Mouse (Mus musculus) gastrocnemius, postnatal 4 days (tissue): ENCODE data around the gene Rasgef1c. TPM values are rescaled to one million over a fixed set of nuclear protein-coding genes. Genes with fewer than 3 reads are reported as not detected.
A peak's percentile ranks its signal among the peaks of the same experiment; 100 is the strongest.

Source experiments
- DNase-seq, 2 experiments: peaks; one replicate each; pipeline ENCODE4 v3.0.0; 2021 to 2022; ENCODE audit warnings: low spot score in 2 of 2, mixed read lengths in 2 of 2
- total RNA-seq, 2 experiments: library from RNA; stranded (reverse); gene quantifications; 2 replicates each; pipeline ENCODE4 v1.2.3; 2021

Gene Rasgef1c
- total RNA-seq, 2 experiments from 2014 or later = 2.3 TPM

- DNase-seq = no peak
Measured at GRCm38 (mm10) chr11:49919304-49919703, 17.7 kb downstream of the Rasgef1c start.

DNA sequence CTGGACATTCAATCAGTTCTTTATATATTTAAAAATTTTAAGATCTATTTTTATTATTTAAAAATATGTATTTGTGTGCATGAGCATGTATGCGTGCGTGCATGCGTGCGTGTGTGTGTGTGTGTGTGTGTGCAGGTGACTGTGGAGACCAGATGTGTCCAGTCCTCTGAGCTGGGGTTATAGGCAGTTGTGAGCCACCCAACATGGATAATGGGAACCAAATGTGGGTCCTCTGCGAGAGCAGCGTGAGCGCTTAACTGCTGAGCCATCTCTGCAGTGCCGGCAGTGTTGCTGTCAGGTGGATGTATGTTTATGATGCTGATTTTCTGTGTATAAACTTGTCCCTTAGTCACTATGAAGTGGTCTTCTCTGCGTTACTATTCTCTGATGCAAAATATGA is 21.9 kb downstream of the Rasgef1c start:
- DNase-seq = no peak

GRCm38 (mm10) chr11:49926183-49926582 is 24.5 kb downstream of the Rasgef1c start:
- DNase-seq = no peak

GRCm38 (mm10) chr11:49927169-49927568 is 25.5 kb downstream of the Rasgef1c start:
- no peak for DNase-seq

DNA sequence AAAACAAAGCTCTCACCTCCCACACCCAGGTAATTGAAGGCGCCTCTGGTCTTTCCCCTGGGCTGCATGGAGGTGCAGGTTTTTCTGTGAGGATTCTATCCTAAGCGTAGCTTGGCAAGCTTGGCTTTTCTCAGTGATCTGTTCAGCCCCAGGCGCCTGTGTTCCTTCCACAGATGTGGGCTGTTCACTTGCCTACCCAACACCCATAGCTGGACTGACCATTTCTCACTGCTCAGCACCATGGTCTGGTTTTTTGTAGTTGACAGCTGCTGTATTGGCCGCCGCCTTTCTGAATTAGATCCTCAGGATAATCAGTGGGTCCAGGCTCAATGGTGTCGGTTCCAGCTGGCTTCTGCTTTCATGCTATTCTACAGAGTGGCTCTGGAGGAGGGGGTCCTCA is 26.0 kb downstream of the Rasgef1c start:
- DNase-seq = no peak

DNA sequence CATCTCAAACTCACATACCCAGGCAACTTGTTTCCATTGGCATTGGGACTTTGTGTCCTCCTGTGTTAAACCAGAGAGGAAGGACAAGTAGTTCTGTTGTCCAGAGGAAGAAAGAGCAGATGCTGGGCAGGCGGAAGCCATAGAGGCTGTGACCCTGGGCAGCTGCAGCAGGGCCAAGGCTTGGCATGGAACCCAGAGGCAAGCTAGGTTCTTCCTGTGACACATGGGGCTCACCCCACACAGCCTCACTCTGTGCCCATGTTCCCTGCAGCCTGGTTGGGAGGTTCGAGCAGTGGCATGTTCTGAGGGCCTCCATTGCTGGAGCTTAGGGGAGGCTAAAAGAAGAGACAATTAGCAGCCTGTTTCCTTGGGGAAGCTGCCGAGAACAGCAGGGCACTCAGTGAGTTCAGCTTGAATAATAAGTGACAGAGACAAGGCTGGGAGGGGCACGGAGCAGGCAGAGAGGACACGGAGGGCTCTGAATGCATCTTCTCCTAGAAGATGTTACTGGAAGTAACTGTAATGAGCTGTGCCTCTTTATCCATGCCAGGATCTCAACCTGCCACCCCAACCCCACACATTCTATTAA is 29.5 kb downstream of the Rasgef1c start:
- DNase-seq = peak in 1 of 2 experiments; percentile 47

GRCm38 (mm10) chr11:49931853-49932252 is 30.2 kb downstream of the Rasgef1c start:
- DNase-seq = no peak

DNA sequence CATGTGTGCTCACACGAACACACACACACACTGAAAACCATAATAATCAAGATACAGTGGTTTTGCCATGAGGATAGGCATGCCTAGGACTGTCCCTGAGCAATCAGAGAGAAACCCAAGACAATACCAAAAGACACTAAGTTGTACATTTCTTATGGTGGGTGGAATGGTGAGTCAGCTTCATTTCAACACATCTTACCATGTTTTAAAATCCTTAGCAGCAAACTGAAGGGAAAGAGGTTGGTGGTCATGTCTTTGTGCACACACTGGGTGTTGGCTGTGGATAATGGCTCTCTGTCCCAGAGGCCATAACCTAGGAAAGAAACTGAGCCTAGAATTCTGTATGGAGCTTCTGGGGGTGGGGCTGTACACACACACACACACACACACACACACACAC is 32.2 kb downstream of the Rasgef1c start:
- no peak for DNase-seq

DNA sequence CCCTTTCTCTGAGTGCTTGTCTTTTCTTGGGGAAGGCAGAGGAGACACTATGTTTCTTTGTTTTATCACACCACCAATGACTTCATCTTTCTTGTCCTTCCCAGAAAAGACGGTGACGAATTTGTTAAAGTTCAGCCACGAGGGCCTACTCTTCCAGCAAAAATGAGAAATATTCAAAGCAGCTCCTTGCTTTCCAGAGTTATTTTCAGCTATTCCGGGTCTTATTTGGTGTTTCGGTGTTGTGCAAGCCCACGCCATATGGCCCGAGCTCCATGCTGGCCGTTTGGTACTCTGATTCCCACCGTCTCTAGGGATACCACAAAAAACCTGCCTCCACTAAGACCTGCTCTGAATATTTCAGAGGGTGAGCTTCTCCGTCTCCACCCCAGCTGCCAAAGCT is 32.7 kb downstream of the Rasgef1c start:
- no peak for DNase-seq

GRCm38 (mm10) chr11:49936458-49936857 is 34.8 kb downstream of the Rasgef1c start:
- DNase-seq = no peak

GRCm38 (mm10) chr11:49937779-49938178 is 36.1 kb downstream of the Rasgef1c start:
- no peak for DNase-seq

DNA sequence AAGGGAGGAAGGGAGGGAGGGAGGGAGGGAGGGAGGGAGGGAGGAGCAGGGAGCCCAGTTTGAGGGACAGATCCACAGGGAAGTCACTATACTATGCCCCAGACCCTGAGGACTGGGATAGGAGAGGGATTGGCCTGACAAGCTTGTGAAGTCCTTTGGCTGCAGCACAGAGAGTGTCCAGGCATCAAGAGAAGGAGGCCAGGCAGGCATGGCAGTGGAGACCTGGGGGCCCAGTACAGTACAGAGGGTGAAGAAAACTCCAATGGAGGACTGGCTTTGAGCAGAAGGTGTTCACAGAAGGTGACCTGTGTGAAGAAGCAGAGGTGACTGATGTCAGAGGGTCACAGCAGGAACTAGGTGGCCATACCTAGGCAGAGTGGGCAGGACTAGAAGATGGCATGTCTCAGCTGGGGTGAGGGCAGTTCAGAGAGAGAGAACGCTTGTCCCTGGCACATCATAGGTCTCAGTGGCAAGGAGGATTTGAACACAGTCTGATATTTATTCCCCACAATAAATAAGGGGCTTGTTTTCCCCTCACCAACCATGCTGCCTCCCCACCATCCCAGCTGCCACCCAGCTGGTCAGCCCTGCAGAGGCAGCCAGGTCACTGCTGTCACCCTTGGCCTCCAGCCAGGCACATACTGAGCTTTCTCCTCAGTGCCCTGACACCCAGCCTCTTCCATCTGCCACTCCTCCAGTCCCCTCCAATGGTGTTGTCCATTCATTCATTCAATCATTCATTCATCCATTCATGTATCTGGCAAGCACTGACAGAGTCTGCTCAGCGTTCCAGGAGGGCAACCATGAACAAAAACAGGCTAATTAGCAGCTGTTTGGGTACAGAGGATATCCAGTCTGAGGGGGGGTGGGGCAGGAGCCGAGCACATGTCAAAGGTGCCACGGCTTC is 36.9 kb downstream of the Rasgef1c start:
- DNase-seq = peak in 1 of 2 experiments; percentile 74

- no peak for DNase-seq
Measured at GRCm38 (mm10) chr11:49942841-49943240, 41.2 kb downstream of the Rasgef1c start.

GRCm38 (mm10) chr11:49943901-49944300 is 42.3 kb downstream of the Rasgef1c start:
- DNase-seq = no peak

DNA sequence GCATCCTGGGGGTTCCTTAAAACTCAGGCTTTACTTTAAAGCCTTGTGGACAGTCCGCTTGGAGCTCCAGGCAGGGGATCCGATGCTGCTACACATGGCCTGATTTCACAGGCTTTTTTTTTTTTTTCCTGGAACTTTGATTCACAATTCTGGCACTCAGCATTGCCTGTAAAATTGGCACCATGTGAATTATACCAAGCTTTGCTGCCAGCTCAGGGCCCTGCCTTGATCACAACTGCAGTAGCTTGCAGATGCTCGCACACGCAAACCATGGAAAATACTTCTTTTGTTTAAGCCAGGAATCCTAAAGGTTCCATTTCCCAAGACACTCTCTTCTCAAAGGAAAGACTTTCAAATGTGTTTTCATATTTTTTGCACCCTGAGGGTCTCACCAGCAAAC is 44.1 kb downstream of the Rasgef1c start:
- no peak for DNase-seq

- no peak for DNase-seq
Measured at GRCm38 (mm10) chr11:49949839-49950238, 48.2 kb downstream of the Rasgef1c start.

DNA sequence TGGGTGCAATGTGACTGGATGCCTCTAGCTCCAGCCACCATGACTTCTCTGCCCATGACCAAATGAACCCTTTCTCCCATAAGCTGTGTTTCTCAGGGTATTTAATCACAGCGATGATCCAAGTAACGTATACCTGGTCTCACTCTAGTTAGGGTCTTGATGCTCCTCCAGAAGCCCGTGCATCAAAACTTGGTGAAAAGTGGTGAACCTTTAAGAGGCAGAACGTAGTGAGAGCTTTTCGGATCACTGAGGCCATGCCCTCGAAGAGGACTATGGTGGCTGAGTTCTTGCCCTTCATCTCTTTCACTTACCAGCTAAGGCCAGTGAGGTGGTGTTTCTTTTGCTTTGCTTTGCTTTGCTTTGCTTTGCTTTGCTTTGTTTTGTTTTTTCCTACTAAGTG is 52.0 kb downstream of the Rasgef1c start:
- no peak for DNase-seq

- DNase-seq = peak; percentile 44 to 71
Measured at GRCm38 (mm10) chr11:49955577-49956261, 54.1 kb downstream of the Rasgef1c start.

DNA sequence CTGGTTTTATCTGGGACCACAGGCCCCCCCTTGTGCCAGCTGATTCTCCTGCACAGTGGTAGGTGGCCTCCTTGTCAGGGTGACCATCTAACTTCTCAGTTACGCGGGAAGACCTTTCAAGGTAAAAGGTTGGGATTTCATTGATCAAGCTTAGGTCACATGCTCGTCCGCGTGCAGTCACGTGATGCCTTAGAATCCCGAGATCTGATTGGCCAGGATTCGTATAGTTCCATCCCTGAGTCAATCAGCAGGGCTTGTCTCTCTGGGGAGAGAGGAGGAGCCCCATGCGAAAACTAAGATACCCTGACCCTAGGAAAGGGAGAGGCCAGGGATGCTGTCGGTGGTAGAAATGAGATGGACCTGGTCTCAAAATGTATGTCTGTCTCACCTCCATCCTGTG is 56.4 kb downstream of the Rasgef1c start:
- no peak for DNase-seq

- DNase-seq = peak in 1 of 2 experiments; percentile 56
Measured at GRCm38 (mm10) chr11:49961098-49961740, 59.6 kb downstream of the Rasgef1c start.

- no peak for DNase-seq
Measured at GRCm38 (mm10) chr11:49965320-49965719, 63.7 kb downstream of the Rasgef1c start.
